In the genomic region with DNA sequence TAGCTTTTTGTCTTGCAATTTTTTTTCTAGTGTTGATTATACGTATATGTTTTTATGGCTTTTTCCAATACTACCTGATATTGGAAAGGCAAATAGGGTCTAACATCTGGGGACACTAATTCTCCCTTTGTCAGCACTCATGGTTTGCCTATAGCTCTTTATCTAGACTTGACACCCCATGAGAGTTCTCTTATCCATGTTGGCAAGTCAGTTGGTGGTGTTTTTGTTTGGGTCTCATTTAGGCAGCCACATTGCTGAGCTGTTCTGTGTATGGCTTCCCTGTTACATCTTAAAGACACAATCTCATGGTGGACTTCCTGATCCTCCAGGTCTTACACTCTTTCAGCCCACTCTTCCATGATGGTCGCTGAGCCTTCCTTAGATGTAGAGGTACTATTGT, we compare ENCODE assay signal across 18 mouse cellular contexts. TPM values are rescaled to one million over a fixed set of nuclear protein-coding genes. Genes with fewer than 3 reads are reported as not detected.
A peak's percentile ranks its signal among the peaks of the same experiment; 100 is the strongest.
DNase-seq lines count a peak whose midpoint lies in the region; ATAC-seq lines count a peak whose summit lies in the region.
"Had no signal": no experiment of that assay in that cellular context is flagged by ENCODE, and none has a peak within 500 bp of the region (broad histone marks: within the 10 kb centered on the region; RNA-seq: fewer than 3 reads in every experiment).

No protein-coding gene starts in this region.

- 92% methylated on average over 2 of the region's 2 CpGs for WGBS in intestine, embryonic 14.5 days
- 92% methylated on average over 2 of the region's 2 CpGs for WGBS in intestine, embryonic 16.5 days
- 92% methylated on average over 2 of the region's 2 CpGs for WGBS in limb, embryonic 10.5 days
- WGBS in limb, embryonic 13.5 days: 77% methylated on average over 2 of the region's 2 CpGs
- WGBS in hindbrain, embryonic 10.5 days: 91% methylated on average over 2 of the region's 2 CpGs

- no peak overlapping the region for H3K4me2 ChIP-seq in intestine, embryonic 14.5 days (ENCODE audit: low read length)
- H3K4me2 ChIP-seq in intestine, embryonic 16.5 days (ENCODE audit: low read depth, low read length): no peak overlapping the region
- no peak overlapping the region for H3K4me2 ChIP-seq in limb, embryonic 13.5 days (replicated peaks)
- H3K4me2 ChIP-seq: forebrain, embryonic 12.5 days; heart, embryonic 12.5 days had no signal

- peak; percentile 20 for DNase-seq in intestine, embryonic 14.5 days (ENCODE audit: low spot score)
- DNase-seq in limb, embryonic 10.5 days (ENCODE audit: low spot score): no peak
- DNase-seq in hindbrain, embryonic 10.5 days (ENCODE audit: low spot score): no peak
- DNase-seq: adrenal gland, postnatal 14 days; cerebellum, adult 11-12 months; cerebellum, adult 9-10 months; cerebellum, postnatal 36 days; gastrocnemius, postnatal 10 days had no signal

- H3K4me3 ChIP-seq in intestine, embryonic 14.5 days (ENCODE audit: low read depth, low read length): no peak overlapping the region
- no peak overlapping the region for H3K4me3 ChIP-seq in intestine, embryonic 16.5 days (ENCODE audit: low read length)
- H3K4me3 ChIP-seq in limb, embryonic 10.5 days: no peak overlapping the region
- no peak overlapping the region for H3K4me3 ChIP-seq in limb, embryonic 13.5 days
- no peak overlapping the region for H3K4me3 ChIP-seq in hindbrain, embryonic 10.5 days
- H3K4me3 ChIP-seq: embryonic facial prominence, embryonic 13.5 days; forebrain, embryonic 12.5 days; heart, embryonic 12.5 days had no signal

- H3K27me3 ChIP-seq in intestine, embryonic 14.5 days (replicated peaks; ENCODE audit: control insufficient read depth, insufficient read depth, low read length): no peaks in the 10 kb centered on the region
- no peaks in the 10 kb centered on the region for H3K27me3 ChIP-seq in intestine, embryonic 16.5 days (replicated peaks; ENCODE audit: control insufficient read depth, insufficient read depth, low read length)
- no peaks in the 10 kb centered on the region for H3K27me3 ChIP-seq in limb, embryonic 10.5 days (ENCODE audit: low read depth, poor library complexity, severe bottlenecking)
- H3K27me3 ChIP-seq in limb, embryonic 13.5 days: no peaks in the 10 kb centered on the region
- no peaks in the 10 kb centered on the region for H3K27me3 ChIP-seq in hindbrain, embryonic 10.5 days (ENCODE audit: insufficient read depth, poor library complexity, severe bottlenecking)
- H3K27me3 ChIP-seq: CH12.LX; embryonic facial prominence, embryonic 13.5 days; forebrain, embryonic 12.5 days; heart, embryonic 12.5 days had no signal

- no peak for ATAC-seq in intestine, embryonic 14.5 days (replicated peaks; ENCODE audit: low FRiP score, low TSS enrichment, low read depth)
- ATAC-seq in intestine, embryonic 16.5 days: no peak
- ATAC-seq in limb, embryonic 13.5 days (ENCODE audit: low FRiP score, low read depth): no peak
- peak; percentile 65 for ATAC-seq in megakaryocyte-erythroid progenitor cell, adult 5-6 weeks (replicated peaks; ENCODE audit: low FRiP score, low TSS enrichment, poor library complexity, severe bottlenecking)
- no peak for ATAC-seq in CD4-positive, CD25-positive, alpha-beta regulatory T cell, adult 4 months
- ATAC-seq: activated CD4-positive, CD25-positive, alpha-beta regulatory T cell, adult 4 months; Patski had no signal

- H3K9me3 ChIP-seq in intestine, embryonic 14.5 days (ENCODE audit: control insufficient read depth, low read length): no peaks in the 10 kb centered on the region
- no peaks in the 10 kb centered on the region for H3K9me3 ChIP-seq in intestine, embryonic 16.5 days (ENCODE audit: control insufficient read depth, low read length)
- no peaks in the 10 kb centered on the region for H3K9me3 ChIP-seq in limb, embryonic 10.5 days (replicated peaks)
- no peaks in the 10 kb centered on the region for H3K9me3 ChIP-seq in limb, embryonic 13.5 days
- no peaks in the 10 kb centered on the region for H3K9me3 ChIP-seq in hindbrain, embryonic 10.5 days
- H3K9me3 ChIP-seq: embryonic facial prominence, embryonic 13.5 days; forebrain, embryonic 12.5 days; heart, embryonic 12.5 days had no signal

- no peak overlapping the region for H3K9ac ChIP-seq in intestine, embryonic 14.5 days (ENCODE audit: low read length)
- no peak overlapping the region for H3K9ac ChIP-seq in intestine, embryonic 16.5 days (ENCODE audit: low read depth, low read length)
- H3K9ac ChIP-seq in limb, embryonic 13.5 days: no peak overlapping the region
- H3K9ac ChIP-seq: embryonic facial prominence, embryonic 13.5 days; forebrain, embryonic 12.5 days; heart, embryonic 12.5 days had no signal

- H3K27ac ChIP-seq in intestine, embryonic 14.5 days (ENCODE audit: low read depth): no peak overlapping the region
- H3K27ac ChIP-seq in intestine, embryonic 16.5 days (ENCODE audit: low read length): no peak overlapping the region
- H3K27ac ChIP-seq in limb, embryonic 10.5 days: peak overlapping the region; percentile 64; the same call in 1 of the 2 replicates
- 0 out of 2 replicates have a peak overlapping the region, but pooled peaks have one; percentile 6 for H3K27ac ChIP-seq in limb, embryonic 13.5 days
- H3K27ac ChIP-seq in hindbrain, embryonic 10.5 days: no peak overlapping the region
- H3K27ac ChIP-seq: forebrain, embryonic 12.5 days had no signal

- H3K4me1 ChIP-seq in intestine, embryonic 14.5 days (replicated peaks; ENCODE audit: control insufficient read depth, insufficient read depth, low read length): peaks cover 14% of the 10 kb centered on the region
- peaks cover 6% of the 10 kb centered on the region for H3K4me1 ChIP-seq in intestine, embryonic 16.5 days (ENCODE audit: control insufficient read depth, insufficient read depth, low read length)
- H3K4me1 ChIP-seq in limb, embryonic 10.5 days: peaks cover 56% of the 10 kb centered on the region
- H3K4me1 ChIP-seq in limb, embryonic 13.5 days: peaks cover 31% of the 10 kb centered on the region
- peaks cover 16% of the 10 kb centered on the region for H3K4me1 ChIP-seq in hindbrain, embryonic 10.5 days (replicated peaks)

- H3K36me3 ChIP-seq in intestine, embryonic 14.5 days (ENCODE audit: control insufficient read depth, insufficient read depth, low read length): no peaks in the 10 kb centered on the region
- no peaks in the 10 kb centered on the region for H3K36me3 ChIP-seq in intestine, embryonic 16.5 days (ENCODE audit: control insufficient read depth, insufficient read depth, low read length)
- H3K36me3 ChIP-seq in limb, embryonic 10.5 days: peaks cover 12% of the 10 kb centered on the region
- no peaks in the 10 kb centered on the region for H3K36me3 ChIP-seq in limb, embryonic 13.5 days
- no peaks in the 10 kb centered on the region for H3K36me3 ChIP-seq in hindbrain, embryonic 10.5 days
- H3K36me3 ChIP-seq: embryonic facial prominence, embryonic 13.5 days; forebrain, embryonic 12.5 days; heart, embryonic 12.5 days had no signal

RNA-seq across cellular contexts. Expression of gene Cped1, which starts 42.1 kb away (rescaled TPM):
- 35.5 and 38.5 TPM in 2 replicates for polyA plus RNA-seq in intestine, embryonic 14.5 days (2014; fragmentation: Nextera tagmentation; extraction: Ambion mirVana)
- polyA plus RNA-seq in intestine, embryonic 16.5 days (2015; fragmentation: Nextera tagmentation; extraction: Ambion mirVana): 16.8 and 17.6 TPM in 2 replicates
- polyA plus RNA-seq in limb, embryonic 10.5 days (2016; fragmentation: Nextera tagmentation; extraction: Ambion mirVana): 58.8 and 63.8 TPM in 2 replicates
- polyA plus RNA-seq in limb, embryonic 13.5 days (2015; fragmentation: Nextera tagmentation; extraction: Ambion mirVana): 53.1 and 53.5 TPM in 2 replicates
- total RNA-seq in megakaryocyte-erythroid progenitor cell, adult 5-6 weeks (2014; fragmentation: Nextera tagmentation): 3.2 and 3.8 TPM in 2 replicates
- total RNA-seq in megakaryocyte-erythroid progenitor cell, adult 5-6 weeks (2017): 0.42 and 0.91 TPM in 2 replicates
- polyA plus RNA-seq in hindbrain, embryonic 10.5 days (2016; fragmentation: Nextera tagmentation; extraction: Ambion mirVana): 13.7 and 15.7 TPM in 2 replicates
- polyA plus RNA-seq in CD4-positive, CD25-positive, alpha-beta regulatory T cell, adult 4 months (2017; shearing (Covaris generic)): under 1 TPM in 1 of 2 experiments, not detected in 1; 0.15 TPM

Comparison
In these comparisons a context has a peak if more than half of its experiments do, and no peak if none do; other contexts are left out.
1. H3K27ac ChIP-seq: peak in limb, embryonic 10.5 days (single experiment) and limb, embryonic 13.5 days (single experiment); none in intestine, embryonic 14.5 days (single experiment), intestine, embryonic 16.5 days (single experiment) and hindbrain, embryonic 10.5 days (single experiment).
2. RNA of gene Cped1, which starts 42.1 kb away (polyA plus RNA-seq): 58.8 to 63.8 TPM in limb, embryonic 10.5 days, 53.1 to 53.5 TPM in limb, embryonic 13.5 days, 35.5 to 38.5 TPM in intestine, embryonic 14.5 days, 16.8 to 17.6 TPM in intestine, embryonic 16.5 days and 13.7 to 15.7 TPM in hindbrain, embryonic 10.5 days; 0.15 TPM in CD4-positive, CD25-positive, alpha-beta regulatory T cell, adult 4 months; every median in the first group is over 10 times any median in the second.